Mouse (Mus musculus) frontal cortex, postnatal 25 days (tissue): ENCODE measurements at regions not wholly inside any gene's neighbourhood (a gene's known extent, or its start where the extent isn't known, plus 50 kb on each side); places are given as distances from the start of the nearest gene placed in this dataset.

Experiments used
- DNase-seq, 2 experiments: peaks; one replicate each; pipeline ENCODE4 v3.0.0; 2022; ENCODE audit warnings: low spot score in 2 of 2

- no peak for DNase-seq
These were observed 55.2 kb upstream of the Rcn1 start for GRCm38 (mm10) chr2:105454353-105454752.

GRCm38 (mm10) chr2:105454836-105455235 lies 55.7 kb upstream of the Rcn1 start:
- no peak for DNase-seq

- DNase-seq, result no peak
These were observed 59.5 kb upstream of the Rcn1 start for GRCm38 (mm10) chr2:105458643-105459042.

GRCm38 (mm10) chr2:105459512-105459911 lies 60.4 kb upstream of the Rcn1 start:
- no peak for DNase-seq

- no peak for DNase-seq
These were observed 66.5 kb upstream of the Rcn1 start for GRCm38 (mm10) chr2:105465630-105466029.

- peak in 1 of 2 experiments; percentile 35 for DNase-seq
These were observed 69.8 kb upstream of the Rcn1 start for GRCm38 (mm10) chr2:105468930-105469329.

GRCm38 (mm10) chr2:105476028-105476677 lies 77.0 kb upstream of the Rcn1 start:
- no peak for DNase-seq

- no peak for DNase-seq
These were observed 83.0 kb upstream of the Rcn1 start for GRCm38 (mm10) chr2:105481990-105482592.

GRCm38 (mm10) chr2:105484496-105484895 lies 85.4 kb upstream of the Rcn1 start:
- DNase-seq, result no peak

GRCm38 (mm10) chr2:105485286-105485685 lies 86.2 kb upstream of the Rcn1 start:
- DNase-seq, result no peak

GRCm38 (mm10) chr2:105495796-105496195 lies 96.7 kb upstream of the Rcn1 start:
- no peak for DNase-seq

GRCm38 (mm10) chr2:105504197-105504596 lies 105.1 kb upstream of the Rcn1 start:
- DNase-seq, result no peak

GRCm38 (mm10) chr2:105505554-105505953 lies 106.4 kb upstream of the Rcn1 start:
- DNase-seq, result no peak

GRCm38 (mm10) chr2:105507160-105507559 lies 108.0 kb upstream of the Rcn1 start:
- DNase-seq, result no peak

GRCm38 (mm10) chr2:105510816-105511215 lies 111.7 kb upstream of the Rcn1 start:
- DNase-seq, result no peak

- DNase-seq, result no peak
These were observed 112.6 kb upstream of the Rcn1 start for GRCm38 (mm10) chr2:105511690-105512089.

GRCm38 (mm10) chr2:105514226-105514625 lies 115.1 kb upstream of the Rcn1 start:
- no peak for DNase-seq

- no peak for DNase-seq
These were observed 115.8 kb upstream of the Rcn1 start for GRCm38 (mm10) chr2:105514881-105515280.

- no peak for DNase-seq
These were observed 116.2 kb upstream of the Rcn1 start for GRCm38 (mm10) chr2:105515326-105515725.

- no peak for DNase-seq
These were observed 117.4 kb upstream of the Rcn1 start for GRCm38 (mm10) chr2:105516267-105517133.

GRCm38 (mm10) chr2:105521841-105522240 lies 122.7 kb upstream of the Rcn1 start:
- no peak for DNase-seq

- DNase-seq, result peak; percentile 32 to 43
These were observed 124.2 kb upstream of the Rcn1 start for GRCm38 (mm10) chr2:105523297-105523802.
